Mouse (Mus musculus) E14TG2a.4 (cell line): Measurements from ENCODE around the gene Gm49366.
"Not testable (repeated sequence)": the region's sequence is repeated elsewhere in the genome, so short reads cannot be mapped to it uniquely, and the experiment has no call there.

Source experiments
- H3K27me3 ChIP-seq: 2 replicates; pipeline ENCODE4 v1.6.1; 2014; ENCODE audit warnings: low read length, control low read depth; ENCODE audit not compliant: insufficient read depth
- H3K36me3 ChIP-seq: 2 replicates; pipeline ENCODE4 v1.6.1; 2014; ENCODE audit warnings: low read length, control low read depth; ENCODE audit not compliant: insufficient read depth
- H3K4me1 ChIP-seq: replicated peaks from 2 replicates; pipeline ENCODE4 v1.6.1; 2014; ENCODE audit warnings: low read depth, low read length, control low read depth
- H3K4me3 ChIP-seq: replicated peaks from 2 replicates; pipeline ENCODE4 v1.5.1; 2014; ENCODE audit warnings: mild to moderate bottlenecking, low read length
- H3K9me3 ChIP-seq: 2 replicates; pipeline ENCODE4 v1.6.1; 2014; ENCODE audit warnings: low read length, control low read depth
- CTCF ChIP-seq: conservative IDR thresholded peaks from 2 replicates; pipeline ENCODE4 v1.5.1; 2014; ENCODE audit warnings: low read length
- NANOG ChIP-seq: IDR thresholded peaks from 2 replicates; pipeline ENCODE4 v1.6.1; 2014; ENCODE audit warnings: borderline replicate concordance, low read length, mixed read lengths
- POU5F1 ChIP-seq: IDR thresholded peaks from 2 replicates; pipeline ENCODE4 v1.6.1; 2014; ENCODE audit warnings: low read length, borderline replicate concordance

Gm49366 gene

GRCm38 (mm10) chr12:84029043-84029442, 9.7 kb upstream of the Gm49366 start:
- H3K27me3 ChIP-seq, H3K36me3 ChIP-seq, H3K4me3 ChIP-seq: not testable (repeated sequence)
- TF ChIP-seq NANOG = peak; percentile 75
- peaks cover 10% of the 10 kb centered on the region for H3K4me1 ChIP-seq
- peaks cover 75% of the 10 kb centered on the region for H3K9me3 ChIP-seq

GRCm38 (mm10) chr12:84030659-84031332, 7.9 kb upstream of the Gm49366 start:
- TF ChIP-seq CTCF (peak; percentile 34), NANOG (no peak), POU5F1 (no peak)
- H3K36me3 ChIP-seq = no peaks in the 10 kb centered on the region; the same call in 1 of the 2 replicates
- peaks cover 10% of the 10 kb centered on the region for H3K4me1 ChIP-seq
- no peak overlapping the region for H3K4me3 ChIP-seq
- H3K27me3 ChIP-seq = no peaks in the 10 kb centered on the region
- peaks cover 61% of the 10 kb centered on the region for H3K9me3 ChIP-seq

DNA sequence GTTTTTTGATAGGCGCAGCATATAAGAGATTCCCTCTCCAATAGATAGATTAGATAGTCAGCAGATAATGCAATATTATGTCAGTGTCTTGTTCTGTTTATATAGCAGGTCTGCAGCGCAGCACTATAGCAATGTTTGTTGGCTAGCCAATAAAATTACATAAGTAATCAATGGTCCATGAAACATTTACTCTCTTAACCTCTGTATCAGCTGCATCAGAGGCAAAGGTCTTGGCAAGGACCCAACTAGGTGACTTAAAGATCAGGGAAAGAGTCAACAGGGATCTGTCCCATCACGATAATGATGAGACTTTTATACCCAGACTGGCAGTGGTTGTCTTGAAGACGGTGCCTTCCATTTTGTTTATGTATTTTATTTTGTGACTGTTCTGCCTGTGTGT, 5.9 kb upstream of the Gm49366 start:
- Histone ChIP-seq H3K4me3 (no peak overlapping the region), H3K9me3 (peaks cover 40% of the 10 kb centered on the region), H3K4me1 (peaks cover 14% of the 10 kb centered on the region), H3K27me3 (peaks cover 8% of the 10 kb centered on the region), H3K36me3 (no peaks in the 10 kb centered on the region)
- TF ChIP-seq POU5F1 = no peak
- TF ChIP-seq NANOG = no peak
- no peak for TF ChIP-seq CTCF

GRCm38 (mm10) chr12:84033302-84033701, 5.4 kb upstream of the Gm49366 start:
- peaks cover 35% of the 10 kb centered on the region for H3K9me3 ChIP-seq
- peaks cover 16% of the 10 kb centered on the region for H3K4me1 ChIP-seq
- H3K4me3 ChIP-seq, H3K36me3 ChIP-seq: not testable (repeated sequence)
- H3K27me3 ChIP-seq = peaks cover 12% of the 10 kb centered on the region

DNA sequence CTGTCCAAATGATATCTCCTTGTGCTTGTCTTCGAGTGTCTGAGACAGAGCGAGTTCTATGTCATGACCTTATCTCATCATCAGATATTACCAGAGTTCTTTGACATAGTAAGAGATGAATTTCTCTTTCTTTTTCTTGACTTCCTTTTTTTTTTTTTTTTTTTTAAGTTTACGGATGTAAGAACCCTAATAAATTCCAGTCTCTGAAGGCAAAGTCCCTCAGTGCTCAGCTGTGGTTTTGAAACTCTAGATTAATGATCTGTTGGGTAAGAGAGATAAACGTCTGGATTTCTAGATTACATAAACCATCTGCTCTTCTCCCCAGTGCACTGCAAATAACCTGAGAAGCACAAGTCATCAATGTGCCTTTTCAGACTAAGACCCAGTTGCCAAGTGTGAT, 4.6 kb upstream of the Gm49366 start:
- H3K4me3 ChIP-seq = no peak overlapping the region
- H3K36me3 ChIP-seq = no peaks in the 10 kb centered on the region
- TF ChIP-seq POU5F1 = no peak
- TF ChIP-seq CTCF = no peak
- TF ChIP-seq NANOG = no peak
- H3K4me1 ChIP-seq = peaks cover 16% of the 10 kb centered on the region
- peaks cover 12% of the 10 kb centered on the region for H3K27me3 ChIP-seq
- H3K9me3 ChIP-seq = peaks cover 27% of the 10 kb centered on the region

DNA sequence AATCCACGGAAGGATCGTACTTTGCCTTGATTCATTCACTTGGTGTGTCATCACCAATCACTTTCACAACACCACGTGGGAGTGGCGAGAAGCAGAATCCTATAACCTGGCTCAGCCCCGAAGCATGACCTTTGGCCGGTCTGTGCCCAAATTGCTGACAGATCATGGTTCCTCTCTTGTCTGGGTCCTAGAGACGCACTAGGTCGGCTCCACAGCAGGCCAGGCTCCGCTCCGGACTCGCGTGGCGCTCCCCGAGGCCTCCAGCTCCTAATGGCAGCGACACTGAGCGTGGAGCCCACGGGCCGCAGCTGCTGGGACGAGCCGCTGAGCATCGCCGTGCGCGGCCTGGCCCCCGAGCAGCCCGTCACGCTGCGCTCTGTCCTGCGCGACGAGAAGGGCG, 494 bp upstream of the Gm49366 start, which contains the start of gene Acot4:
Gene Acot4 (plus strand): TSS at position 139 of the 400 bp plus-strand sequence.
- H3K9me3 ChIP-seq = not testable (repeated sequence)
- H3K4me1 ChIP-seq = peaks cover 13% of the 10 kb centered on the region

DNA sequence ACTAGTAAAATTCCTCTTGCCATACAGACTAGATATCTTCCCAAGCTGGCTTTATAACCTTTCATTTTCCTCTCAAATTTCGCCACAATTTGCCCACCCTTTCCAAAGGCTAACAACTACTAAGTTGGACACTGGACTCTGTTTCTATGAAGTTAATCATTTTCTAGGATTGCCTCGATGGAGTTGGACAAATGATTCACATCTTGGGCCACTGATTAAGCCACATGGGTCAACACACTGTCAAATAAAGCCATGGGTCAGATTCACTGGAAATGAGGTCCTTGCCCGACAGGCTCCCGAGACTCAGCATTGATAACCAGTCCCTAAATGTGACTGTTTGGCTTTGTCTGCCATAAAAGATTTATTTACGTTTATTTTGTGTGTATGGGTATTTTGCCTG, 3.5 kb downstream of the Gm49366 start:
- Histone ChIP-seq H3K36me3 (no peaks in the 10 kb centered on the region), H3K9me3 (0 out of 2 replicates have a peak, but pooled peaks cover 6% of the 10 kb centered on the region), H3K4me3 (no peak overlapping the region), H3K4me1 (peaks cover 5% of the 10 kb centered on the region), H3K27me3 (peaks cover 17% of the 10 kb centered on the region)
- TF ChIP-seq CTCF (no peak), POU5F1 (no peak), NANOG (no peak)

More for the DNA sequence above, 494 bp upstream of the Gm49366 start, which contains the start of gene Acot4:
- not testable (repeated sequence) for H3K36me3 ChIP-seq
- Histone ChIP-seq H3K4me3 (peak within 1 kb of the TSS; percentile 77), H3K27me3 (peaks cover 14% of the 10 kb centered on the region)

- no peak for TF ChIP-seq CTCF
- no peak for TF ChIP-seq NANOG
- TF ChIP-seq POU5F1 = no peak
- Histone ChIP-seq H3K36me3 (no peaks in the 10 kb centered on the region), H3K4me1 (no peaks in the 10 kb centered on the region; the same call in 1 of the 2 replicates)
Observed at GRCm38 (mm10) chr12:84044045-84044444, 5.3 kb downstream of the Gm49366 start.

DNA sequence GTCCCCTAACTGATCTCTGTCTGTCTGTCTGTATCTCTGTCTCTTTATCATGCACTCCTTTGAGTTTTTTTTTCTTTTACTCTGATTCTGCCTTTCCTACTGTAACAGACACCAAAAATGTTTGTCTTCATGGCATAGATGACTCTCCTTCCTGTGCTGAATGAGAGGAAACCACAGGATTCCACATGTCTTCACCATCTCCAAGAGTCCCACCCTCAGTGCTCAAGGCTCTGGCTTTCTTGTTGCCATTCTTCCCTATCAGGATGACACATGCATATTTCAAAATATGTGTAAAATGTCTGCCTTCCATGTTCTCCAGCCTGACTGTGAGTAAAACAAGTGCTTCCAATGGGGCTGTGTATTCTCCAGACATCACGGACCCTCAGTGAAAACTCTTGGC, 8.2 kb downstream of the Gm49366 start:
- peaks cover 15% of the 10 kb centered on the region for H3K9me3 ChIP-seq
- TF ChIP-seq CTCF (no peak), NANOG (no peak), POU5F1 (no peak)
- peaks cover 9% of the 10 kb centered on the region; the same call in 1 of the 2 replicates for H3K4me1 ChIP-seq
- peaks cover 17% of the 10 kb centered on the region for H3K27me3 ChIP-seq
- no peak overlapping the region for H3K4me3 ChIP-seq
- no peaks in the 10 kb centered on the region for H3K36me3 ChIP-seq

More at GRCm38 (mm10) chr12:84044045-84044444, 5.3 kb downstream of the Gm49366 start:
- H3K27me3 ChIP-seq = 0 out of 2 replicates have a peak, but pooled peaks cover 8% of the 10 kb centered on the region
- no peak overlapping the region for H3K4me3 ChIP-seq
- peaks cover 19% of the 10 kb centered on the region for H3K9me3 ChIP-seq

- not testable (repeated sequence) for H3K36me3 ChIP-seq, H3K4me3 ChIP-seq
- Histone ChIP-seq H3K4me1 (peaks cover 41% of the 10 kb centered on the region), H3K9me3 (peaks cover 15% of the 10 kb centered on the region), H3K27me3 (peaks cover 36% of the 10 kb centered on the region)
Observed at GRCm38 (mm10) chr12:84050744-84051143, 12.0 kb downstream of the Gm49366 start.
